Mouse (Mus musculus) ES-CJ7 (cell line): Measurements from ENCODE around the gene Dohh.

Experiments
- DNase-seq: peaks from one replicate; pipeline ENCODE4 v3.0.0; 2011; ENCODE audit warnings: low read depth, low spot score

The Dohh gene

DNA sequence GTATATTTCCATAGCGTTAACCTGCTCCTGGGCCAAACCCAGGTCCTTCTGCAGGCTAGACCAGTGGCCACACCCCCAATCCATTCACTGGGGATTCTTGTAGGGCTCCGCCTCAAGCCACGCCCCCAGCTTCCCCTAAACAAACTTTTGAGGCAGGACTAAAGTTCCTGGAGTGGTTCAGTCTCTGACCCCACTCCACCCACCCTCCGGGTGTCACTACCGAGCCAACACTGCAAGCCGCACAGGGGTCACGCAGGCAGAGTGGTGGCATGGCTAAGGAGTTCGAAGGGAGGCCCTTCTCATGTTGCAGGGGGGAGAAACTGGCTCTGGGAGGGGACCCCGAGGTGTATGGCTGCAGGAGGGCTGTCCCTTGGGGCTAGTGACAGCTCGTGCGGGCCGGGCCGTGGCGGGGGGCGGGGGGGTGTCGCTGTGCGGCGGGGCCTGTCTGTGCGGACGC lies 45.4 kb downstream of the Dohh start:
- peak; percentile 96 for DNase-seq

- peak; percentile 56 for DNase-seq
Measured at GRCm38 (mm10) chr10:81430141-81430830, 46.1 kb downstream of the Dohh start.

GRCm38 (mm10) chr10:81430831-81431525 lies 46.8 kb downstream of the Dohh start:
- DNase-seq = peak; percentile 16

DNA sequence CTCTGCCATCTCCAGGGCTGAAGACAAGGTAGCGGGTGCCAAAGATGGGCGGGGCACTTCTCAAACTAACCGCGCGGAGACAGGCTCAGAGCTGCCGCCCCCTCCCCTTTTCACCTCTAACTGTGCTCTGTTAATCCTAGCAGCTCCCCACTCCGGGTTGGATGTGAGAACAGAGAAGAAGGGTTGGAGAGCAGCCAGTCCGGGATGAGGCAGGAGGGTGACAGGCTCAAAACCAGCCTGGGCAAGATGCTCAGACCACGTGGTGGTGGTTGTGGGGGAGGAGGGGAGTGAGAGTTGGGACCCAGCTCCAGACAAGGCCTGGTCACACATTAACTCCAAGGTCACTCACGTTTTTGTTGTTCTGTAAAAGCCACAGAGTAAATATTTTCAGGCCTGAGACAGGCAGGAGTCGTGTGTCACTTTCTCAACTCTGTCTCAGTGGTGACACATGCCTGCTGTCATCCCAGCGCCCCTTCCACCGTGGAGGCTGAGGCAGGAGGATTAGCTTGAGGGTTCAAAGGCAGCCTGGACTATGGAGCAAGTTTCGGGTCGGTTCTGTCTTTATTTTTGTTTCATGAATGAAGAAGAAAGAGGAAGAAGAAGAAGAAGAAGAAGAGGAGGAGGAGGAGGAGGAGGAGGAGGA lies 47.4 kb downstream of the Dohh start:
- DNase-seq = peak; percentile 76

DNA sequence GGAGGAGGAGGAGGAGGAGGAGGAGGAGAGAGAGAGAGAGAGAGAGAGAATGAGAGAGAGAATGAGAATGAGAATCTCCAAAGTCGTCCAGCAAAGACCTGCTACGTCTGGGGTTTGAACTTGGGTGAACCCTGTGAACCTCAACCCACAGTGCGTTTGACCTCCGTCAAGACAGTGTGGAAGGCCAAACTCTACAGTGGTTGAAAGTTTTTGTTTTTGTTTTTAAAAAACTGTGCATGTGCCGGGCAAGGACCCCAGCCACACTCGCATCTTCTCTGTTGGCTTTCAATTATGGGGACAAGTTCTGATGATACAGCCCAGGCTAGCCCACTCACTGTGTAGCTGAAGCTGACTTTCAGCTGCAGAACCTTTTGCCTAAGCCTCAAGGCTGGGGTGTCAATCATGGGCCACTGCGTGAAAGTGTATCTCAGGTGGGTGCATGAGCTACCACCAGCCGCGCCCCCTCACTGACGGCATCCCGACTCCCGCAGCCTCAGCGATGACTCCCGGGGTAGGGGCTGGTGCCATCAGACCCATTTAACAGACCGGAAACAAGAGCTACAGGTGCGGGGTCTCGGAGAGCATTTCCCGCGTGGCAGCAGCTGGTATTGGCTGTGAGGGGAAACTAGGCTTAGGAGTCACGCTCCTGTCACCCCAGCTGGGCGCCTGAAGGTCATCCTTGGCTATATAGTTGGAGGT lies 48.1 kb downstream of the Dohh start:
- DNase-seq = no peak

DNA sequence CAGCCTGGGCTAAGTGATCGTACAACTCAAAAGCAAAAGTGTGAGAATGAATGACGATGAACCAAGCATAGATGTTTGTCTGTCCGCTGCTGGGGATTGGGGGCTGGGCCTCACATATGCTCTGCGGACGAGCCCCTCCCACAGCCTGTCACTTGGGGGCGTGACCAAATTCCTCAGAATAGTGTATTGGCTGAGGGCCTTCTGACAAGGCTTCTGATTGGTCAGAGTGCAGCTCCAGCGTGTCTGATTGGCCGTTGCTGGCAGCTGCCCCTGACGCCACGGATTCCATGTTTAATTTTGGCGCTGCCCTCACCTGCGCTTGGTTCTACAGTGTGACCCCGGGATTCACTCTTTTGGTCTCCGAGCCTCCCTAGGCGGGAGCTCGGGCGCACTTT lies 48.6 kb downstream of the Dohh start:
- peak; percentile 94 for DNase-seq

- DNase-seq = no peak
Measured at GRCm38 (mm10) chr10:81433541-81434289, 49.5 kb downstream of the Dohh start.

- no peak for DNase-seq
Measured at GRCm38 (mm10) chr10:81434361-81435263, 50.4 kb downstream of the Dohh start.

- DNase-seq = no peak
Measured at GRCm38 (mm10) chr10:81435436-81435835, 51.2 kb downstream of the Dohh start.
